Mouse (Mus musculus): ENCODE results near the gene Fam57a. TPM values are rescaled to one million over a fixed set of nuclear protein-coding genes. Genes with fewer than 3 reads are reported as not detected.
A peak's percentile ranks its signal among the peaks of the same experiment; 100 is the strongest.

Gene Fam57a
- polyA plus RNA-seq, 1 experiment from 2014 or later, result 38.8 TPM

GRCm38 (mm10) chr11:76253145-76253917 is 73.9 kb downstream of the Fam57a start:
- Histone ChIP-seq H3K4me2 (ENCODE audit: low read depth, low read length) (no peak overlapping the region), H3K27me3 (ENCODE audit: control insufficient read depth, insufficient read depth, low read depth, low read length) (no peaks in the 10 kb centered on the region), H3K4me1 (replicated peaks; ENCODE audit: control insufficient read depth, insufficient read depth, low read length) (no peaks in the 10 kb centered on the region), H3K27ac (ENCODE audit: low read length) (0 out of 2 replicates have a peak overlapping the region, but pooled peaks have one; percentile 5), H3K36me3 (ENCODE audit: control insufficient read depth, insufficient read depth, low read length) (peaks cover 7% of the 10 kb centered on the region), H3K4me3 (ENCODE audit: low read length) (no peak overlapping the region), H3K9me3 (ENCODE audit: control insufficient read depth, low read length) (no peaks in the 10 kb centered on the region), H3K9ac (ENCODE audit: low read length) (no peak overlapping the region)
- 41% methylated on average over 5 of the region's 5 CpGs for WGBS
- ATAC-seq (ENCODE audit: low read depth), result peak; percentile 89

DNA sequence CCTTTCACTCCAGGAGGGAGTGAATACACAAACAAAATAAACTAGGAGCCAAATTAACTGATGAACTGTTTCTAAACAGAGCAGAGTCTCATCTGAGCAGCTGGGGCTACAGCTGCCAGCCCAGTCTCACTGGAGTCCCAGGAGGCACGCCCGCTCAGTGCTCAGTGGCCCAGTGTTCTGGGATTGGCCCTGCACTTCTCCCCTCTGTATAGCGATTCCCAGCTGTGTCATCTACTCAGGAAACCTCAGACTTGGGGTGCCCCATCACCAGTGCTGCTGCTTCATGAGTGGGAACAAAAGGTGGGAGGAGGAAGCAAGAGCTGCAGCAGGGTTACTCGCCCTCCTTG is 74.4 kb downstream of the Fam57a start:
- ATAC-seq (ENCODE audit: low read depth), result peak; percentile 39; the same call in 1 of the 2 replicates
- Histone ChIP-seq H3K4me3 (ENCODE audit: low read length) (no peak overlapping the region), H3K9ac (ENCODE audit: low read length) (no peak overlapping the region), H3K27ac (ENCODE audit: low read length) (0 out of 2 replicates have a peak overlapping the region, but pooled peaks have one; percentile 3), H3K4me1 (replicated peaks; ENCODE audit: control insufficient read depth, insufficient read depth, low read length) (no peaks in the 10 kb centered on the region), H3K4me2 (ENCODE audit: low read depth, low read length) (no peak overlapping the region), H3K9me3 (ENCODE audit: control insufficient read depth, low read length) (no peaks in the 10 kb centered on the region), H3K27me3 (ENCODE audit: control insufficient read depth, insufficient read depth, low read depth, low read length) (no peaks in the 10 kb centered on the region), H3K36me3 (ENCODE audit: control insufficient read depth, insufficient read depth, low read length) (peaks cover 7% of the 10 kb centered on the region)
- WGBS, result 65% methylated on average over 4 of the region's 4 CpGs

DNA sequence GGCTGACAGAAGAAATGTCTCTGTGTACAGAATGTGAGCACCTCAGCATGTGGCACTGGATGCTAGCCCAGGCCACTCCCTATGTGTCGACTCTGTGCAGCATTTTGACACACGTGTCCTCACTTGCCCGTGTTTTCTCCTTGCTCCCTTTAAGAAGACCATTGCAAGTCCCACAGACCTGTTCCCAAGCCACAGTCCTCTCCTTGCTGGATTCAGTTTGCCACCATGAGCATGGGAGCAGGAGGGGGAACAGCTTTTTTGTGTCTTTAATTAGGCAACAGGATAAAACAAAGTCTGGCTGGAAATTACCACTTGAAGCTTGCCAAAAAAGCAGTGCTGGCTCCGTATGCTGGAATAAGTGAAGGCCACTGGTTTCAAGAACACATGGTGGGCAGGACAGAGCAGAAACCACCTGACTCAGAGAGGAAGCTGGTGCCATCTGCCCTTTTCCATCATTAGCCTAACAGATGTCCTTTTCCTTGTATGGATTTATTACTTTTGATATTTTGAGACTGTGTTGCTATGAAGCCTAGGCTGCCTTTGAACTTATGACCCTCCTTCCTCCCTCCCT is 76.0 kb downstream of the Fam57a start:
- WGBS, result 67% methylated on average over 4 of the region's 4 CpGs
- Histone ChIP-seq H3K27ac (ENCODE audit: low read length) (no peak overlapping the region), H3K27me3 (ENCODE audit: control insufficient read depth, insufficient read depth, low read depth, low read length) (no peaks in the 10 kb centered on the region), H3K9me3 (ENCODE audit: control insufficient read depth, low read length) (no peaks in the 10 kb centered on the region), H3K36me3 (ENCODE audit: control insufficient read depth, insufficient read depth, low read length) (peaks cover under 1% of the 10 kb centered on the region; the same call in 1 of the 2 replicates), H3K4me3 (ENCODE audit: low read length) (no peak overlapping the region), H3K4me1 (replicated peaks; ENCODE audit: control insufficient read depth, insufficient read depth, low read length) (no peaks in the 10 kb centered on the region), H3K4me2 (ENCODE audit: low read depth, low read length) (no peak overlapping the region), H3K9ac (ENCODE audit: low read length) (no peak overlapping the region)
- no peak for ATAC-seq (ENCODE audit: low read depth)

DNA sequence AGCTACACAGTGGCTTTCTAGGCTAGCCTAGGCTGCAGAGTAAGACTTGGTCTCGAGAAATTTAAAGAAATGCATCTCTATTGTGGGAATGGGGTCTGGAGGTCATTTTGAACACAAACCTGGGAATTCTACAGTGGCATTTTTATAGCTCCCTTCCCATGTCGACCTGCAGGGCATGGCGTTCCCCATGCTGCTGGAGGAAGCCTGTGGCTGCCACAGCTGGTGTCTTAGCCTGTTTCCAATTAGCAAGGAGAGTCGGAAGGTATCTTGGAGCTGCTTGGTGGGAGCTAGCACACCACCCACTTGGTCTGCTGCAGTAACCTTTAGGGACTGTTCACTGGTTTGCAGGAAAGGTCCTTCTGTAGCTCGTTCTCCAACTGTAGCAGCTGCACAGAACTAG is 76.7 kb downstream of the Fam57a start:
- Histone ChIP-seq H3K27me3 (ENCODE audit: control insufficient read depth, insufficient read depth, low read depth, low read length) (no peaks in the 10 kb centered on the region), H3K4me1 (replicated peaks; ENCODE audit: control insufficient read depth, insufficient read depth, low read length) (no peaks in the 10 kb centered on the region), H3K9me3 (ENCODE audit: control insufficient read depth, low read length) (no peaks in the 10 kb centered on the region), H3K36me3 (ENCODE audit: control insufficient read depth, insufficient read depth, low read length) (no peaks in the 10 kb centered on the region), H3K4me3 (ENCODE audit: low read length) (no peak overlapping the region), H3K9ac (ENCODE audit: low read length) (no peak overlapping the region), H3K4me2 (ENCODE audit: low read depth, low read length) (no peak overlapping the region), H3K27ac (ENCODE audit: low read length) (no peak overlapping the region)
- ATAC-seq (ENCODE audit: low read depth), result no peak
- 48% methylated on average over 5 of the region's 5 CpGs for WGBS

DNA sequence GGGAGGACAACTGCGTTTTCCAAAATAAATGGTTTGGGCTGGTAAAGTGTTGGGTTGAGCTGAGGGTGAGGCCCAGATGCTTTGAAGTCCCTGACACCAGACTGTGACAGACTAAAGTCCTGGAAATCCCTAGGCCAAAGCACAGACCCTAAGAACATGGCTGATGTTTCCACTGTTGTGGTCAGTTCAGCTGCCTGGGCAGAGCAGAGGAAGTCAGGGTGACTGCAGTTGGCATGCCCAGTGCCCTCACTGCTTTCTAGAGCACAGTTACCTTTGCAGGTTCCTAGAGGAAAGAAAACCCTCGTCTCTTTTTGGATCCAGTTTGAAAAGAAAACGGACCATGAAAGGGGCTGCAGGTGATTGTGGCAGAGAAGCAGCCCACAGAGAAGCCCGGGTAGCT is 77.9 kb downstream of the Fam57a start:
- Histone ChIP-seq H3K9me3 (ENCODE audit: control insufficient read depth, low read length) (no peaks in the 10 kb centered on the region), H3K27me3 (ENCODE audit: control insufficient read depth, insufficient read depth, low read depth, low read length) (no peaks in the 10 kb centered on the region), H3K9ac (ENCODE audit: low read length) (no peak overlapping the region), H3K36me3 (ENCODE audit: control insufficient read depth, insufficient read depth, low read length) (no peaks in the 10 kb centered on the region), H3K4me3 (ENCODE audit: low read length) (no peak overlapping the region), H3K4me1 (replicated peaks; ENCODE audit: control insufficient read depth, insufficient read depth, low read length) (no peaks in the 10 kb centered on the region), H3K27ac (ENCODE audit: low read length) (no peak overlapping the region), H3K4me2 (ENCODE audit: low read depth, low read length) (no peak overlapping the region)
- WGBS, result 72% methylated on average over 4 of the region's 4 CpGs
- no peak for ATAC-seq (ENCODE audit: low read depth)

- Histone ChIP-seq H3K4me3 (ENCODE audit: low read length) (no peak overlapping the region), H3K9me3 (ENCODE audit: control insufficient read depth, low read length) (no peaks in the 10 kb centered on the region), H3K27ac (ENCODE audit: low read length) (no peak overlapping the region), H3K36me3 (ENCODE audit: control insufficient read depth, insufficient read depth, low read length) (no peaks in the 10 kb centered on the region), H3K4me1 (replicated peaks; ENCODE audit: control insufficient read depth, insufficient read depth, low read length) (no peaks in the 10 kb centered on the region), H3K4me2 (ENCODE audit: low read depth, low read length) (no peak overlapping the region), H3K9ac (ENCODE audit: low read length) (no peak overlapping the region), H3K27me3 (ENCODE audit: control insufficient read depth, insufficient read depth, low read depth, low read length) (no peaks in the 10 kb centered on the region)
- 77% methylated on average over 6 of the region's 6 CpGs for WGBS
- no peak for ATAC-seq (ENCODE audit: low read depth)
Observed at GRCm38 (mm10) chr11:76258511-76258910, 79.0 kb downstream of the Fam57a start.

- Histone ChIP-seq H3K9me3 (ENCODE audit: control insufficient read depth, low read length) (no peaks in the 10 kb centered on the region), H3K27me3 (ENCODE audit: control insufficient read depth, insufficient read depth, low read depth, low read length) (no peaks in the 10 kb centered on the region), H3K4me2 (ENCODE audit: low read depth, low read length) (no peak overlapping the region), H3K4me1 (replicated peaks; ENCODE audit: control insufficient read depth, insufficient read depth, low read length) (no peaks in the 10 kb centered on the region), H3K9ac (ENCODE audit: low read length) (no peak overlapping the region), H3K4me3 (ENCODE audit: low read length) (no peak overlapping the region), H3K36me3 (ENCODE audit: control insufficient read depth, insufficient read depth, low read length) (no peaks in the 10 kb centered on the region), H3K27ac (ENCODE audit: low read length) (no peak overlapping the region)
- 75% methylated on average over 10 of the region's 10 CpGs for WGBS
- ATAC-seq (ENCODE audit: low read depth), result no peak
Observed at GRCm38 (mm10) chr11:76260208-76261050, 81.0 kb downstream of the Fam57a start.

DNA sequence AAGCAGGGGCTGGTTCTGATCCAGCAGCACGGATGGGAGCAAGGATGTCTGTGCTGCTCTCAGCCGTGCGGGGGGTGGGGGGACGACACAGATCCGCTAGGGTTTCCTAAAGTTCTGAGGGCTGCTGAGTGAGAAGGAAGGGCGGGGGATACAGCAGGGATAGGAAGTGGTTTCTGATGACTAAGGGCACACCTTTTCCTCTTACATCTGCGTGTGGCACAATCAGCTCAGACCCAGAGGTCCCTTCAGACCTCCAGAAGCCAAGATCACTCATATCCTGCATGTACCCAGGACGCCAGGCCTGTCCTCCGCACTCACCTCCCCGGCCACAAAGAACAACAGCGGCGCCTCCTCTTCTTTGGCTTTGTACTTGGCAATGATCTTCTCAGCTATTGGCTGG is 81.8 kb downstream of the Fam57a start:
- no peak for ATAC-seq (ENCODE audit: low read depth)
- H3K4me2 ChIP-seq (ENCODE audit: low read depth, low read length), result no peak overlapping the region
- H3K27me3 ChIP-seq (ENCODE audit: control insufficient read depth, insufficient read depth, low read depth, low read length), result no peaks in the 10 kb centered on the region
- no peak overlapping the region for H3K9ac ChIP-seq (ENCODE audit: low read length)
- WGBS, result 63% methylated on average over 12 of the region's 12 CpGs
- H3K27ac ChIP-seq (ENCODE audit: low read length), result no peak overlapping the region
- no peaks in the 10 kb centered on the region for H3K36me3 ChIP-seq (ENCODE audit: control insufficient read depth, insufficient read depth, low read length)
- no peak overlapping the region for H3K4me3 ChIP-seq (ENCODE audit: low read length)
- no peaks in the 10 kb centered on the region for H3K4me1 ChIP-seq (replicated peaks; ENCODE audit: control insufficient read depth, insufficient read depth, low read length)
- H3K9me3 ChIP-seq (ENCODE audit: control insufficient read depth, low read length), result no peaks in the 10 kb centered on the region

Data from lung, embryonic 16.5 days (tissue).